Mouse (Mus musculus): ENCODE data around the gene Gm17268. TPM values are rescaled to one million over a fixed set of nuclear protein-coding genes. Genes with fewer than 3 reads are reported as not detected.

The Gm17268 gene
- total RNA-seq (2021), result not detected
- long read RNA-seq, experiment 1, result 0 reads
- long read RNA-seq, experiment 2, result 0 reads

- DNase-seq, result no peak
These were observed at the start of gene Gm17268 for GRCm38 (mm10) chr11:82038535-82038934. Gene Gm17268 (minus strand): TSS chr11:82038562.

GRCm38 (mm10) chr11:82084360-82084759 lies 46.0 kb upstream of the Gm17268 start:
- no peak for DNase-seq

- no peak for DNase-seq
These were observed 42.5 kb upstream of the Gm17268 start for GRCm38 (mm10) chr11:82080865-82081264.

GRCm38 (mm10) chr11:82078136-82078730 lies 39.9 kb upstream of the Gm17268 start:
- DNase-seq, result no peak

- no peak for DNase-seq
These were observed 38.7 kb upstream of the Gm17268 start for GRCm38 (mm10) chr11:82077031-82077430.

GRCm38 (mm10) chr11:82073686-82074085 lies 35.3 kb upstream of the Gm17268 start:
- DNase-seq, result no peak

- no peak for DNase-seq
These were observed 34.6 kb upstream of the Gm17268 start for GRCm38 (mm10) chr11:82072984-82073383.

- no peak for DNase-seq
These were observed 34.0 kb upstream of the Gm17268 start for GRCm38 (mm10) chr11:82072374-82072773.

- DNase-seq, result no peak
These were observed 32.7 kb upstream of the Gm17268 start for GRCm38 (mm10) chr11:82071076-82071475.

GRCm38 (mm10) chr11:82066953-82067571 lies 28.7 kb upstream of the Gm17268 start:
- no peak for DNase-seq

GRCm38 (mm10) chr11:82063454-82063853 lies 25.1 kb upstream of the Gm17268 start:
- DNase-seq, result no peak

GRCm38 (mm10) chr11:82062226-82062625 lies 23.9 kb upstream of the Gm17268 start:
- DNase-seq, result no peak

GRCm38 (mm10) chr11:82057646-82058045 lies 19.3 kb upstream of the Gm17268 start, which contains the start of gene Ccl11:
Gene Ccl11 (plus strand): TSS chr11:82057823.
- no peak for DNase-seq

GRCm38 (mm10) chr11:82053849-82054248 lies 15.5 kb upstream of the Gm17268 start:
- DNase-seq, result no peak

- DNase-seq, result peak; percentile 60
These were observed 9.5 kb upstream of the Gm17268 start for GRCm38 (mm10) chr11:82047746-82048415.

- DNase-seq, result peak; percentile 55
These were observed 7.1 kb upstream of the Gm17268 start, which contains the start of gene Ccl7 for GRCm38 (mm10) chr11:82045471-82045870. Gene Ccl7 (plus strand): TSS chr11:82045712.

- no peak for DNase-seq
These were observed 3.3 kb upstream of the Gm17268 start for GRCm38 (mm10) chr11:82041671-82042080.

GRCm38 (mm10) chr11:82039132-82039660 lies 834 bp upstream of the Gm17268 start:
- peak; percentile 15 for DNase-seq

GRCm38 (mm10) chr11:82035857-82036256 lies 2.5 kb downstream of the Gm17268 start:
- DNase-seq, result no peak

GRCm38 (mm10) chr11:82035356-82035755 lies 3.0 kb downstream of the Gm17268 start, which contains the start of gene Ccl2:
Gene Ccl2 (plus strand): TSS chr11:82035571.
- DNase-seq, result peak; percentile 81

- DNase-seq, result no peak
These were observed 3.9 kb downstream of the Gm17268 start for GRCm38 (mm10) chr11:82034446-82034845.

- peak; percentile 71 for DNase-seq
These were observed 5.6 kb downstream of the Gm17268 start for GRCm38 (mm10) chr11:82032678-82033344.

All from adrenal gland, postnatal 10 days (tissue).